Mouse (Mus musculus): ENCODE results near the gene Rab10. TPM values are rescaled to one million over a fixed set of nuclear protein-coding genes. Genes with fewer than 3 reads are reported as not detected.
"Not testable (repeated sequence)": the region's sequence is repeated elsewhere in the genome, so short reads cannot be mapped to it uniquely, and the experiment has no call there.

Gene Rab10
- total RNA-seq, 4 experiments from 2014 or later = 138 to 152 (median 145) TPM

DNA sequence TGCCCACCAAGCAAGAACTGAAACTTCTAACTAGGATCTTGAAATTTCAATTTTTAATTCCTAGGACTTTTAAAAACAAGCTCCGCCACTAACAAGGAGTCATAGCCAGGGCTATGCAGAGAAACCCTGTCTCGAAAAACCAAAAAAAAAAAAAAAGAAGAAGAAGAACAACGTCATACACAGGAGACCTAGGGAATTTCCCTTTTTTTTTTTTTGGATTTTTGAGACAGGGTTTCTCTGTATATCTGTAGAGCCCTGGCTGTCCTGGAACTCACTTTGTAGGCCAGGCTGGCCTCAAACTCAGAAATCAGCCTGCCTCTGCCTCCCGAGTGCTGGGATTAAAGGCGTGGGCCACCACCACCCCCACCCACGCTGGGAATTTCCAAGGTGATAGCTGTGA lies 12.1 kb downstream of the Rab10 start:
- DNase-seq (ENCODE audit: low spot score in 2 of 2) = not testable (repeated sequence)

DNA sequence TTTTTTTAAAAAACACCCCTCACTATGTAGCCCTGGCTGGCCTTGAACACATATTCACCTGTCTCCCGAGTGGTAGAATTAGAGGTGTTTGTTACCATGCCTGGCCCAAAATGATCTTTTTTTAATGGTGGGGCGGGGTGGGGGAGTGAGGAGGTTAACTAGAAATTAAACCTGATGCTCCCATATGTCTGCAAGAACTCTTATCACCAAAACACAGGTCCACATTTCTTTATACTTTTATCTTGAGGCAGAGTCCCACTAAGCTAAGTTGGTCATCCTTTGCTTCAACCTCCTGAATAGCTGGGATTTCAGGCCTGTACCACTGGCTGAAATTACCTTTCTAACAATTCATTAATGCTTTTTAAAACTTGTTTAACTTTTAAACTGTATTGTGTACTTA lies 13.7 kb downstream of the Rab10 start:
- no peak for DNase-seq (ENCODE audit: low spot score in 2 of 2)

DNA sequence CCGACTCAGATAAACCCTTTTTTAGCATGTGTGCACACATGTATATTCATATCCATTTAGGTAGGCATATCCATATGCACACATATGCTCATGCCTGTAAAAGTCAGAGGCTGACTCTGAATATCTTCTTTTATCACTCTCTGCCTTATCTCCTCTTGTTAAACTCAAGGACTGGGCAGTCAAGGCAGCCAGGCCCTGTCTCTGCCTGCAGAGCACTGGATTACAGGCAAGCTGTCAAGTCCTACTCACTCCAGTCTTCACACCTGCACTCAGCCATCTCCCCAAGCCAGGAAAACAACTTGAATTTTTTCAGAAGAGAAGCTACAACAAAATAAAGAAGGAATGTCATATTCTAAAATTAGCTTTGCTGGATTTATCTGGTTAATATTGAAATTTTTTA lies 17.9 kb downstream of the Rab10 start:
- DNase-seq (ENCODE audit: low spot score in 2 of 2) = no peak

DNA sequence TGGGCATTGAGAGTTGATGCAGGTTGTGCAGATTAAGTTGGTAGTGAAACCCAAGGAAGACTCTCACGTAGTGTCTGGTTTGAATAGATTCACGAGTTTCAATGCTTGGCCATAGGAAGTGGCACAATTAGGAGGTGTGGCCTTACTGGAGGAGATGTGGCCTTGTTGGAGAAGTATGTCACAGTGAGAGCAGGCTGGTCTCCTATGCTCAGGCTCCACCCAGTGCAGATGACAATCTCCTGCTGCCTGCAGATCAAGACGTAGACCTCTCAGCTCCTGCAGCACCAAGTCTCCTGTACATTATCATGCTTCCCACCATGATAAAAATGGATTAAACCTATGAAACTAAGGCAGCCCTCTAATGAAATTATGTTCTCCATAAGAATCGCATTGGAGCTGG lies 18.7 kb downstream of the Rab10 start:
- no peak for DNase-seq (ENCODE audit: low spot score in 2 of 2)

DNA sequence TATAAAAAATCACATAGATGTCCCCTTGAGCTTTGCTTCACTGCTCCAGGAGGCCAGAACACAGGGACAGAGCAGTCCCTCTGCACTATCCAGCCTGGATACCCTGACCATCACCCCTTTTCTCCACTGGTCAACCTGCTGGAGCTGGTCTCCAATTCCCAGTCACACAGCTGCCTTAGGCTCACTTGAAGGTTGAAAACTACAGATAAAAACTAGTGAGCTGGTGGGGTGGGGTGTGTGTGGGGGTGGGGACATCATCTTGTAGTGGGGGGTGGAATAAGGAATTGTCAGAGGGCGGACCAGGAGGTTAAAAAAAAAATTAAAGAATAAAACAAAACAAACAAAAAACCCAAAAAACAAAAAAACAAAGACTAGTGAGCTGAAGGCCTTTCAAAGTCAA lies 21.3 kb downstream of the Rab10 start:
- no peak for DNase-seq (ENCODE audit: low spot score in 2 of 2)

DNA sequence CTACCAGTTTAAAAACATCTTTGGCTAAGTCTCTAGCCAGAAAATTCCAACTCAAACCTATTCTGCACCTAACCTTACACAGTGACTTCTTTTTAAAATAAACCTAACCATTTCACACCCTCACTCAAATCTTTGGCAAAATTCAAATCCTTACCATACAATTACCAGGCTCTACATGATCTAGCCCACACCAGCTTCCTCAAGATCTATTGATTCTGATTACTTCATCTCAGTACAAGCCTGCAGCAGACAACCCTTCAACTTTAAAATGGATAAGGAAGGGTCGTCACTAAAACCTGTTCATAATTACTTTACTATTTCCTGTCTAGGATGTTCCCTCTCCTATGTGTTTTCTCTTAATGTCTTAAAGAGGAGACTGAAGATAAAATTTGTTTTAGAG lies 23.9 kb downstream of the Rab10 start:
- no peak for DNase-seq (ENCODE audit: low spot score in 2 of 2)

DNA sequence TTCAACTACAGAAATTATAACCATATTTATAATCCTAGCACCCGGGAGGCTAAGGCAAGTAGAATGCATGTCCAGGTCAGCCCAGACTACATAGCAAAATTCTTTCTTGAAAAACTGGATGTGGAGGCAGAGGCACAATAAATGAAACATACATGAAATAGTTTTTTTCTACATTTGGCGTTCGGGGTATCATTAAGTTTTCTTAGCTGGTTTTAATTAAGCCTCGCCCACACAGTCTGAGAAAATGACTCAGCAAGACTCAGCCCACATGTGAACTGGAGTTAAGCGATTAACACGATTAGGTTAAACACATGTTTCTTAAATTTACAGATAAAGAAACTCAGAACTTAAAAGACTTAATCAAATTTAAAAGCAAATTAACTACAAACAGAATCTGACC lies 24.4 kb downstream of the Rab10 start:
- no peak for DNase-seq (ENCODE audit: low spot score in 2 of 2)

DNA sequence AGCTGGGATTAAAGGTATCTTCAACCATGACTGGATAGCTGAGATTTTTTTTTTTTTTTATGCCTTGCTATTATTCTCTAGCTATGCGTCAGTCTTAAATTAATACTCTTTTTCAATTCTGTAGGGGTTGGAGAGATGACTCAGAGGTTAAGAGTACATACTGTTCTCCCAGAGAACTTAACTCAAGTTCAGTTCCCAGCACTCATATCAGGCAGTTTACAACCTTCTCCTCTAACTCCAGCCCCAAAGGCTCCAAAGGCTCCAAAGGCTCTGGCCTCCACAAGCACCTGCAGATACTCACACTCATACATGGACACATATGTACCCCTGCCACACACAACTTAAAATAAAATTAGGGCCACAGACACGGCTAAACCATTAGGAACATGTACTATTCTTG lies 25.3 kb downstream of the Rab10 start:
- no peak for DNase-seq (ENCODE audit: low spot score in 2 of 2)

DNA sequence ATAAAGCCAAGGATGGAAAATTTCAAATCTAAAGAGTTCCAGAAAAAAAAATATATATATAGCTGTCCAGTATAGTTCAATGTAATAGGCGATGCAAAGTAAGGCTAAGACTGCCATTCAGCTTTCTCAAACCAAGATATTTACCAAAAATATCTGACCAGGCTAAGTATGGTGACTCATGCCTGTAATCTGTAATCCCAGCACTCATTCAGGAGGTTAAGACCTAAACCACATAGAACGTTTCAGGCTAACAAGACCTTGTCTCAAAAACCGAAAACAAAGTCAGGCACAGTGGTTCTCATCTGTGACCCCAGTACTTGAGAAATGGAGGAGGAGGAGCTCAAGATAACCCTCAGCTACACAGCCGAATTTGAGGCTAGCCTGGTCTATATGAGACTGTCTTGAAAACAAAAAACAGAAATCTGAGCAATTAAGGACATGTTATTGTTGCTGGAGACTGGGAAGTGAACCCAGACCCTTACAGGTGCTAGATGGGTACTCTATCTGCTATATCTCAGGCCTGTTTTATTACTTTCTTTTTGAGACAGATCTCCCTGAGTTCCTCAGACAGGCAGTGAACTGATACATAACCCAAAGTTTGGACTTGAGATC lies 25.8 kb downstream of the Rab10 start:
- DNase-seq (ENCODE audit: low spot score in 2 of 2) = no peak

DNA sequence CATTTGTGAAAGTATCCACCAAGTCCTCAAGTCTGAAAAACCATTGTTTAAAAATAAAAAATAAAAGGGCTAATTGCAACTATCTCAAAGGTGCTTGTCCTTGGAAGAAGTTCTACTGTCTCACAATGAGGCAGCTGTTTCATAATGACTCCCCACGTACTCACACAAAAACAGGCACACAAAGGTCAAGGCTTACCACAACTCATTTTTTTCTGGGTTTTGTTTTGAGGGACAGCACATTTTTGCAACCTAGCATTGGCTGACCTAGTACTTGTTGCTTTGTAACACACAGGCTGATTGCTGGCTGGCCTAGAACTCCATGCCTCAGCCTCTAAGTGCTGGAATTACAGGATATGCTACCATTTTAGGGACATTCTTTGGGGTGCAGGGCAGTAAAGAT lies 26.8 kb downstream of the Rab10 start:
- DNase-seq (ENCODE audit: low spot score in 2 of 2) = no peak

DNA sequence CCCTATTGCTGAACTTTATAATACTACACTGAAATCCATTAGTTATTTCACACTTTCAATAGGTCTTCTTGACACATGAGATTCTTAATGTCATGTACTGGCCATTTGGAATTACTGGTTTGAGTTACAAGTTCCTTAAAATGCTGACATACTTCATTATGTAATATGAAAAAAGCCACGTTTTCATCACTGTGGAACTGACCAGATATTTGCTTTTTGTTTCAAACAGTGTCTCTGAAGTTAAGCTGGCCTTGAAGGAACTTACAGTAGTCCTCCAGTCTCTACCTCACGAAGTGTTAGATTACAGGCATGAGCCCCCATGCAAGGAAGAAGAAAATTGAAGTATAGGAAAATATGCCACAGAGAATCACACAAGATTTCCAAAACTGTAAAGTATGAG lies 27.2 kb downstream of the Rab10 start:
- DNase-seq (ENCODE audit: low spot score in 2 of 2) = no peak

DNA sequence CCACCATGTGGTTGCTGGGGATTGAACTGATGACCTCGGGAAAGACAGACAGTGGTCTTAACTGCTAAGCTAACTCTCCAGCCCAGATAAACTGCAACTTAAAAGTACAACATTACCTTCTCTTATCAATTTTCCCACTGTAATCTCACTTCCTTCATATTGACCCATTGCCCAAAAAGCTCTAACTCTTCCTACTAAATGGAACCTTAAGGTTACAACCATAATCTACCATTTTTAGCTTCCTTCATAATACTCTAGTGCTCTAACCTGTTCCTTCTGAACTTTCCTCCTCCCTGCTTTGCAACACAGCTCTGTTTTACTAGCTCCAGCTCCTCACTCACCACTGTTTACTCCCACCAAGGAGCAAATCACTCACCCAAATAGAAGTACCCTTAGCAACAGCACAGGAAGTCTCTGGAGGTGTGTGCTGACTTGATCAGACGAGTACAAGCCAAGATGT lies 30.9 kb downstream of the Rab10 start:
- no peak for DNase-seq (ENCODE audit: low spot score in 2 of 2)

DNA sequence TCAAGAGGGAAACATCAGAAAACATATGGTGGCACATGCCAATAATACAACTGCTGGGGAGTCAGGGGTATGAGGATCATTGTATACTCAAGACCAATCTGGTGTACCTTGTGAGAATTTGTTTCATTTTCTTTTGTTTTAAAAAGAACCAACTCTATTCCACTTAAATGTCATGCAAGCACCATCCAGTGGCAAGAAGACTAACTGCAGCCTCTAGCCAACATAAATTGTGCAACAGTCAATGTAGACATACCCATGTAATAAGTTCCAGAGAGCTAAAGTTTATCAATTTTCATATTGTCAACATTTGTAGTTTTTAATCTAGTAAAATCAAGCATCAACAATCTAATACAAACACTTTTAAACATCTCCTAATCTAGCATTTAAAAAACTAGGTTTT lies 39.0 kb downstream of the Rab10 start:
- no peak for DNase-seq (ENCODE audit: low spot score in 2 of 2)

DNA sequence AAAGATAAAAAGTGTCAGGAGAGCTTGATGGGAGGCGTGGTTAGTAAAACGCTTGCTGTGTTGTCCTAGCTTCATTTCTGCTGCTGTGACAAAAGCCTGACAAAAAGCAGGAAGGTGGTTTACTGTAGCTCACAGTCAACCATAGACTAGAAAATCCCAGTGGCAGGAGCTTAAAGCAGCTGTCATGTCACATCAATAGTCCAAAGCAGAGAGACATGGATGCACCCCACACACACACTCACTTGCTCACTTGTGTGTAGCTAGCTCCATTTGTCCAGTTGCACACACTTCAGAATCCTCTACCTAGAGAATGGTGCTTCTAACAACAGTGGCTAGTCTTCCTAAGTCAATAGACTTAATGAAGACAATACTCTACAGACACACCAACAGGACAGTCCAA lies 42.4 kb downstream of the Rab10 start:
- DNase-seq (ENCODE audit: low spot score in 2 of 2) = no peak

DNA sequence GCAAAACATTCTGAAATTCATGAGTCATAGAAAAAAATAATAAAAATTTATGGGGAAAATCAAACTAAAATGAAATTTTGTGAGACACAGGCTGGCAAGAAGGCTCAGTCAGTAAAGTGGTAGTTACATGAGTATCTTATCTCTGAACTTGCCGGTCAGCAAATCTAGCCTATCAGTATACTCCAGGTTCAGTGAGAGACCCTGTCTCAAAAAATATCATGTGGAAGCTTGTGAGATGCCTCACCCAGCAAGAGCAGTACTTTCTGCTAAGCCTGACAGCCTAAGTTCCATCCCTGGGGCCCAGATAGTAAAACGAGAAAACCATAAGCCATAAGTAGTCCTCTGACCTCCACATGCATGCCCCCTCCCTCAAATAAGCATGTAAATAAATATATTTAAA lies 44.6 kb downstream of the Rab10 start:
- DNase-seq (ENCODE audit: low spot score in 2 of 2) = no peak

DNA sequence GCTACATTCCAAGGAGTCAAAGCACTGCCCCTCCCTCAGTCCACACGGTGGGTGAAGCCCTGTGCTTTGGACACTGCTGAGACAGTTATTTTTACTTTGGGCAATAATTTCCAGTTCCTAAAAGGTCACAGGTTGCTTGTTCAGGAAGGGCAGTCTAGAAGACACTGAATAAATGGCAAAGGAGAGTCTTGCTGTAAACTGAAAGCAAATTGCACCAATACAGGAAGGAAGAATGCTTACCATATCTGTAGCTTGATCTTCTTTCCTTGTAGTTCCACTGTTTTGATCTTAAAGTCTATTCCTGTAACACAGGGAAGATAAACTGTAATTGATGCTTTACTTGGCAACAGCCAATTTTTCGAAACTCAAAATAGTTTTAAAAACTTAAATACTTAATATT lies 45.3 kb downstream of the Rab10 start:
- no peak for DNase-seq (ENCODE audit: low spot score in 2 of 2)

DNA sequence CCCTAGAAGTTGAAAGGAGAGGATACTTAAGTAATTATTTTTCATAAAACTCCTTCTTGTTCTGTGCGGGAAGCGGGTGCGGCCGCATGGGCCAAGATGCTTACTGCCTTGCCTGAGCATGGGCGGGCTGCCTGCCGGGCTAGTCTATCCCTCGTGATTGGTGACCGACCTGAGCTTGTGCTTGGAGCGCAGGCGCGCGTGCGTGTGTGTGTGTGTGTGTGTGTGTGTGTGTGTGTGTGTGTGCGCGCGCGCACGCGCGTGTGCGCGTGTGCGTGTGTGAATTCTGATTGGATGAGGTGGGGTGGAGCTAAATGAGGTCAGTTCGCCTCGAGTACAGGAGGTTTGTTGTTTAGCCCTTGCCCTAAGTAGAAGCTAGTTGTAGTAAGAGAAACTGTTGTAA lies 48.2 kb downstream of the Rab10 start:
- no peak for DNase-seq (ENCODE audit: low spot score in 2 of 2)

DNA sequence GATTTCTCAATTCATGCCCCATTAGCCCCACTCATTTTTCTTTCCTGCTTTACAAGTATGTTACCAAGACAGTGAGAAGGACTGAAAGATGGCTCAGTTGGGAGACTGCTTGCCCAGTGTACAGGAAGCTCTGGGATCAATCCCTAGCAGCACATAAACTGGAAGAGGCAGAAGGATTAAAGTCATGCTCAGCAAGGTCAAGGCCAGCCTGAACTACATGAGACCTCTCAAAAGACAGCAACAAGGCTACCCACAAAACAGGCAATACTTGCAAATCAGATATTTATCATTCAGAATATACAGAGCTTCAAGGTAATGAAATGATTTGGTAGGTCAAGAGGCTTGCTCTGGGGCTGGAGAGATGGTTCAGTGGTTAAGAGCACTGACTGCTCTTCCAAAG lies 53.8 kb downstream of the Rab10 start:
- DNase-seq (ENCODE audit: low spot score in 2 of 2) = no peak

DNA sequence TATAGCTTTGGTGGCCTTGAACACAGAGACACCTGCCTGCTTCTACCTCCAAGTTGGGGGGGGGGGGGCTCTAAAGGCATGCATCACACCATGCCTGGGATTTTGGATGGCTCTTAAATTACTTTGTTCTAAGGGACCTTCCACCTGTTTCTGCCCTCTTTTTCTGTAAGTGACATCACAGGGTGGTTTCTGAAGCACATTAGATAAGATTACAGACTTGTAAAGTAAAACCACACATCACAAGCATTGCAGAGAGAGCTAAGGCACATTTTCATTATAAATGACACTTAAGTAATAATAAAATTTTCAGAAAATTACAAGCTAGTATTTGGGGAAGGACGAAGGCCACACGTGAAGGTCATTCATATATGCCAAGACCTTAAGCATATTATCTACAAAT lies 54.3 kb downstream of the Rab10 start:
- no peak for DNase-seq (ENCODE audit: low spot score in 2 of 2)

DNA sequence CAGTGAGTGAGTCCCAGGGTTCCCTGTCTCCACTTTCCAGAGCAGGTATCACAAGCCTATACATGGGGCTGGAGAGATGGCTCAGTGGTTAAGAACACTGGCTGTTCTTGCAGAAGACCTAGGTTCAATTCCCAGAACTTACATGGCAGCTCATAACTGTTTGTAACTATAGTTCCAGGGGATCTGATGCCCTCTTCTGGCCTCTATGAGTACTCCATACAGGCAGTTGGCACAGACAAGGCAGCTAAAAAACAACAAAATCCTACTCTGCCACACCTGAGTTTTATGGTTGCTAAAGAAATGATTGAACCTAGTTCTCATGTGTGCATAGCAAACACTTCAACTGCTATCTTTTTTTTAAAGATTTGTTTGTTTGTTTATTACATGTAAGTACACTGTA lies 56.2 kb downstream of the Rab10 start:
- no peak for DNase-seq (ENCODE audit: low spot score in 2 of 2)

DNA sequence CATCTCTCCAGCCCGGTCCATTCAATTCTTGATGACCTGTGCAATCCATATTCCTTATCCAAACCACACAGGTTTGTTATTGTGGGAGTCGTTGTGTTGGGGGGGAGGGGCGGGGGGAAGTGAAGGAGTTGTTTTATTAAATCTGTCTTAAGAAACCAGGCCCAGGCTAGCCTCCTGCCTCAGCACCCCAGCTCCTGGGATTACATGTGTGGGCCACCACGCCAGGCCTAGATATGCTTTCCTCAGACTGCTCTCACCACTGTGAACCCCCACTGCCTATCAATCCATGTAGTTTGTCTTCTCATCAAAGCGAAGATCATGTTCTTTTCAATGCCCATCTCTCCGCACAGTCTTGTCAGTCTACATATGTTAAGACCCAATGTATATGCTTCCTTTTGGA lies 63.7 kb downstream of the Rab10 start:
- no peak for DNase-seq (ENCODE audit: low spot score in 2 of 2)

DNA sequence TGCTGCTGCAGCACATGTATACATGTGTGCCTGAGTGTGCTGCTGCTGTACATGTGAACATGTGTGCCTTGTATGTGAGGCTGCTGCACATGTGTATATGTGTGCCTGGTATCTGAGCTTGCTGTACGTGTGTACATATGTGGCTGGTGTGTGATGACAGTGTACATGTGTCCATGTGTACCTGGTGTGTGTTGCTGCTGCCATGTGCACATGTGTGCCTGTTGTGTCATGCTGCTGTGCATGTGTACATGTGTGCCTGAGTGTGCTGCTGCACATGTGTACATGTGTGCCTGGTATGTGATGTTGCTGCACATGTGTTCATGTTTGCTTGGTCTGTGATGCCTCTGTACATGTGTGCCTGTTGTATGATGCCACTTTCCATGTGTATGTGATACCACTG lies 70.2 kb downstream of the Rab10 start:
- no peak for DNase-seq (ENCODE audit: low spot score in 2 of 2)

DNA sequence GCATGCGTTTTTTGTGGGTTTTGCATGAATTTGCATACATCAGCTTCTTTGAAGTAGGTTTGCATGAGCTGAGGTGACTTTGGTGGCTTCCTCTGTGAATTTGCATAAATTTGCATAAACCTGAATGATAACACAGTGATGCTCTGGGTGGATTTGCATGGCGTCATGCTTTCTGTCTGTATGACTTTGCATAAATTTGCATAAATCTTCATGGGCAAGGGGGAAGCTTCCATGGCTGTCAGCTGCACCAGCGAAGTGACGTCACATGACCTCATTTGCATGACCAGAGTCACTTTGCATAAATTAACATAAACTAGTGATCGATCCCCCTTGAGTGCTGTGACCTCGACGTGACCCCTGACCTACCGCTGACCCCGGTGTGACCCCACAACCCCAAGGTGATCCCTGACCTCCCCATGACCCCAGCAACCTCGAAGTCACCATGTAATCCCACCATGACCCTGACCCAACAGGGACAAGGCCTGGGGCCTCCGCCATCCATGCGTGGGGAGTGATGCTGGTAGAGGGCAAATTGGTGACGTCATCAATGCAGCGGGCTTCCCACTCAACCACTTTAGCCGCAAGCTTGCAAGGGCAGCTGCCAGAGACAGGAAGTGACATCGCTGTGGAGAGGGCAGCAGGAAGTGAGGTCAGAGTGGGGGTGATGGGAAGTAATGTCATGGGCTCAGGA lies 71.3 kb downstream of the Rab10 start:
- DNase-seq (ENCODE audit: low spot score in 2 of 2) = no peak

DNA sequence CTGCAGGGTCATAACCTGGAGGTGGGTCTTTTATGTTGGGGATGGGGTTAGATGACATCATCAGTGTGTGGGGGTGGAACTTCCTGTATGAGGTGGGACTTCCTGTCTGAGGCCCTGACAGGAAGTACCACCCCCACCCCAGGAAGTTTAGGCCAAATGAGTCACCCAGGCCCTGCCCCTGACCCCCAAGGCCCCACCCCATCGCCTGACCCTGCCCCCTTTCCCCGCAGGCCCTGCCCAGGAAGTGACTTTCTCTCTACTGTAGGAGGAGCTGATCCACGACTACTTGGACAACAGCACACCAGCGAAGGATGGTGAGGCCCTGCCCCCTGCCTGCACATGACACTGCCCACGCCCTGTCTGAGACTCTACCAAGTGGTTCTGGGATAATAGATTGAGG lies 72.0 kb downstream of the Rab10 start:
- no peak for DNase-seq (ENCODE audit: low spot score in 2 of 2)
